Mouse (Mus musculus) limb, embryonic 10.5 days (tissue): Measurements from ENCODE around the gene Tnks2. TPM values are rescaled to one million over a fixed set of nuclear protein-coding genes. Genes with fewer than 3 reads are reported as not detected.
"Not testable (repeated sequence)": the region's sequence is repeated elsewhere in the genome, so short reads cannot be mapped to it uniquely, and the experiment has no call there.

Source experiments
- DNase-seq: peaks from one replicate; pipeline ENCODE4 v3.0.0-alpha.2; 2017; ENCODE audit warnings: low spot score
- H3K27ac ChIP-seq: fragments of 300-500 bp; sonication (generic); 2 replicates; pipeline ENCODE4 v1.5.1; 2016; ENCODE audit warnings: mild to moderate bottlenecking
- H3K27me3 ChIP-seq: fragments of 300-500 bp; sonication (generic); 2 replicates; pipeline ENCODE4 v1.6.1; 2016; ENCODE audit warnings: low read depth, mild to moderate bottlenecking; ENCODE audit not compliant: poor library complexity, severe bottlenecking
- H3K36me3 ChIP-seq: fragments of 300-500 bp; sonication (generic); 2 replicates; pipeline ENCODE4 v1.6.1; 2016; ENCODE audit warnings: mild to moderate bottlenecking, moderate library complexity
- H3K4me1 ChIP-seq: fragments of 300-500 bp; sonication (generic); 2 replicates; pipeline ENCODE4 v1.6.1; 2016
- H3K4me3 ChIP-seq: fragments of 300-500 bp; sonication (generic); 2 replicates; pipeline ENCODE4 v1.5.1; 2016; ENCODE audit warnings: mild to moderate bottlenecking, moderate library complexity
- H3K9me3 ChIP-seq: fragments of 300-500 bp; sonication (generic); replicated peaks from 2 replicates; pipeline ENCODE4 v1.6.1; 2016; ENCODE audit warnings: mild to moderate bottlenecking
- WGBS: fragments of 180-500 bp; shearing (Covaris S2); methylation state at CpG from one replicate; pipeline ENCODE4 v1.1.7; 2016; 5-methylcytosine and 5-hydroxymethylcytosine counted together
- polyA plus RNA-seq: library from polyadenylated mRNA; unstranded; fragments of >200 nt; fragmentation: Nextera tagmentation; extraction: Ambion mirVana; gene quantifications from 2 replicates; pipeline ENCODE4 v1.2.1, GENCODE M21; 2016

Tnks2 gene
- polyA plus RNA-seq, 1 experiment from 2014 or later, result 71.8 TPM

GRCm38 (mm10) chr19:36834532-36835431 lies 750 bp downstream of the Tnks2 start:
- Histone ChIP-seq H3K9me3 (no peaks in the 10 kb centered on the region), H3K27ac (peak overlapping the region; percentile 99), H3K27me3 (no peaks in the 10 kb centered on the region), H3K36me3 (peaks cover 21% of the 10 kb centered on the region), H3K4me1 (peaks cover 19% of the 10 kb centered on the region), H3K4me3 (peak overlapping the region; percentile 96)
- WGBS, result under 1% methylated on average over 61 of the region's 62 CpGs
- DNase-seq, result peak; percentile 76

DNA sequence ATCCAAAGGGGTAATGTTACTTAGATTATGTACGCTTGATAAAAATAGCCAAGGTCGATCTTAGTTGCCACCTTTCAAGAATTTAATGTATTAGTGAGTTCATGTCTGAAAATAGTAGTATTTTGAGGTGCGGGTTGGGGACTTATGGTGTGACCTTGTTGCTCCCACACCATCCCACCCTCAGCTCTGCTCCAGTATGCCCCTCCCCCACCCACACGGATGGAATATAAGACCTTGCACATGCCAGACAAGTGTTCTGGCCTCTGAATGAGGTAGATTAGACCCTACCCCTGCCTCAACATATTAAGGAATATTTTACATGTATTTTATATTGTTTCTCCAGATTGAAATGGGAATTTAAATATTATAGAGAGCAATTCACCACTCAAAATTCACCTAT lies 2.0 kb downstream of the Tnks2 start:
- Histone ChIP-seq H3K4me3 (peak overlapping the region; percentile 96), H3K27me3 (no peaks in the 10 kb centered on the region), H3K36me3 (peaks cover 34% of the 10 kb centered on the region), H3K9me3 (no peaks in the 10 kb centered on the region), H3K27ac (no peak overlapping the region), H3K4me1 (peaks cover 19% of the 10 kb centered on the region)
- WGBS, result 64% methylated on average over 4 of the region's 4 CpGs
- DNase-seq, result no peak

DNA sequence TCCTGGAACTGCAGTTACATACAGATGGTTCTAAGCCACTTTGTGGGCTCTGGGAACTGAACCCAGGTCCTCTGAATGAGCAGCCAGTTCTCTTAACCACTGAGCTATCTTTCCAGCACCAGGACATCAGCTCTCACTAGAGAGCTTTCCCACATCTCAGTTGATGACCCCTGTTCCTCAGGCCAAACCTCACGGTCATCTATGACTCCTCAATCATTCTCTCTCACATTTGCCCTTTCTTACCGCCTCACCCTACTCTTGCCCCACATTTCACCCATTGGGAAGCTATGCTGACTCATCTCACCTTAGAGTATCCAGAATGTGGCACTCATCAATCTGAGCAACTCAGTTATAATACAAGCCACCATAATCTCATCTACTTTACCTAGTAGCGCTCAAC lies 6.3 kb downstream of the Tnks2 start:
- DNase-seq, result no peak
- 92% methylated on average over 3 of the region's 3 CpGs for WGBS
- H3K4me1 ChIP-seq, result peaks cover 10% of the 10 kb centered on the region
- H3K36me3 ChIP-seq, result peaks cover 66% of the 10 kb centered on the region
- H3K4me3 ChIP-seq, result no peak overlapping the region
- H3K27ac ChIP-seq, result no peak overlapping the region
- H3K9me3 ChIP-seq, result no peaks in the 10 kb centered on the region
- H3K27me3 ChIP-seq, result no peaks in the 10 kb centered on the region

- Histone ChIP-seq H3K4me3 (no peak overlapping the region), H3K36me3 (peaks cover 90% of the 10 kb centered on the region), H3K27me3 (no peaks in the 10 kb centered on the region), H3K27ac (no peak overlapping the region), H3K9me3 (no peaks in the 10 kb centered on the region), H3K4me1 (no peaks in the 10 kb centered on the region)
- 94% methylated on average over 11 of the region's 11 CpGs for WGBS
- no peak for DNase-seq
These were observed 9.8 kb downstream of the Tnks2 start for GRCm38 (mm10) chr19:36843866-36844265.

GRCm38 (mm10) chr19:36845924-36846323 lies 11.9 kb downstream of the Tnks2 start:
- 94% methylated on average over 5 of the region's 5 CpGs for WGBS
- DNase-seq, result no peak
- Histone ChIP-seq H3K36me3 (peaks cover 88% of the 10 kb centered on the region), H3K27me3 (no peaks in the 10 kb centered on the region), H3K4me1 (no peaks in the 10 kb centered on the region), H3K9me3 (no peaks in the 10 kb centered on the region), H3K27ac (no peak overlapping the region), H3K4me3 (no peak overlapping the region)

- Histone ChIP-seq H3K27ac (no peak overlapping the region), H3K4me1 (no peaks in the 10 kb centered on the region), H3K4me3 (no peak overlapping the region), H3K27me3 (no peaks in the 10 kb centered on the region), H3K36me3 (peaks cover 96% of the 10 kb centered on the region), H3K9me3 (no peaks in the 10 kb centered on the region)
- WGBS, result 89% methylated on average over 2 of the region's 2 CpGs
- no peak for DNase-seq
These were observed 19.8 kb downstream of the Tnks2 start for GRCm38 (mm10) chr19:36853831-36854230.

DNA sequence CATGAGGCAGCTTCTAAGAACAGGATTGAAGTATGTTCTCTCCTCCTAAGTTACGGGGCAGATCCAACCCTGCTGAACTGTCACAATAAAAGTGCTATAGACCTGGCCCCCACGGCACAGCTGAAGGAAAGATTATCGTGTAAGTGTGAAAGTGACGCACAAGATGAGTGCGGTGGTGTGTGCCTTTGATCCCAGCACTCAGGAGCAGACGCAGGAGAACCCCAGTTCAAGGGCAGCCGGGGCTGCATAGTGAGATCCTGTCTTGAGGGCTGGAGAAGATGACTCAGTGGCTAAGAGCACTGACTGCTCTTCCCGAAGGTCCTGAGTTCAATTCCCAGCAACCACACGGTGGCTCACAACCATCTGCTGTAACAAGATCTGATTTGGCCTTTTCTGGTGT lies 23.8 kb downstream of the Tnks2 start:
- Histone ChIP-seq H3K4me1 (no peaks in the 10 kb centered on the region), H3K27ac (no peak overlapping the region), H3K4me3 (no peak overlapping the region), H3K9me3 (no peaks in the 10 kb centered on the region), H3K27me3 (no peaks in the 10 kb centered on the region), H3K36me3 (peaks cover 98% of the 10 kb centered on the region)
- no peak for DNase-seq
- 86% methylated on average over 9 of the region's 9 CpGs for WGBS

DNA sequence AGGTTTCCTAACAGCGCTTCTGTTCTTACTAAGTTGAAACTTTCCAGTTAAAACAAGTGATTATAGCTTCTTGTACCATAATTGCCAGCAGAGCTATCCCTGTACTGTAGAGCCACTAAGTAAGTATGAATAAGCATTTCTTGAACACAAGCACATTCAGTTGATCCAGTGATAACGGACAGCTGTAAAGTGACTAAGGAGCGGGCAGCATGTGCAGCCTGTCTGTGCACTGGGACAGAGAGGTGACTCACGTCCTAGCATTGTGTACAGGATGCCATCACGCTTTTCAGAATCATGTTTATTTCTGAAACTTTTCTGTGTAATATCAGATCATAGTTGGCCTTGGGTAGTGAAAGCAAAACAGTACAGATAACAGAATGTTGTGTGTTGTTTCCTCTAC lies 26.4 kb downstream of the Tnks2 start:
- no peak overlapping the region for H3K27ac ChIP-seq
- 95% methylated on average over 5 of the region's 5 CpGs for WGBS
- H3K36me3 ChIP-seq, result peaks cover 96% of the 10 kb centered on the region
- H3K9me3 ChIP-seq, result no peaks in the 10 kb centered on the region
- DNase-seq, result no peak
- H3K4me1 ChIP-seq, result no peaks in the 10 kb centered on the region
- H3K4me3 ChIP-seq, result no peak overlapping the region
- no peaks in the 10 kb centered on the region for H3K27me3 ChIP-seq

DNA sequence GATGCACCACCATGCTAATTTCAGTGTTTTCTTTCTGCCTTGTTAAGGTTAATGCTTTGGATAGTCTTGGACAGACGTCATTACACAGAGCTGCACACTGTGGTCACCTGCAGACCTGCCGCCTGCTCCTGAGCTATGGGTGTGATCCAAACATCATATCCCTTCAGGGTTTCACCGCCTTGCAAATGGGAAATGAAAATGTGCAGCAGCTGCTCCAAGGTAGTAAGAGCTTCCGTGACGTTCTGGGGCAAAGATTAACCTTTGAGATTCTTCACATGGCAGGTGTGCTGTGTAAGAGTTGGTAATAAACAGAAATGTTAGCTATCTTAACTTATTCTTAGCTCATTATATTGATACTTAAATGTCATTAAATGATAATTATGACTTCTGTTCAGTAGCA lies 31.9 kb downstream of the Tnks2 start:
- Histone ChIP-seq H3K9me3 (no peaks in the 10 kb centered on the region), H3K27ac (no peak overlapping the region), H3K36me3 (peaks cover 96% of the 10 kb centered on the region), H3K4me1 (no peaks in the 10 kb centered on the region), H3K4me3 (no peak overlapping the region), H3K27me3 (no peaks in the 10 kb centered on the region)
- 93% methylated on average over 5 of the region's 5 CpGs for WGBS
- DNase-seq, result no peak

DNA sequence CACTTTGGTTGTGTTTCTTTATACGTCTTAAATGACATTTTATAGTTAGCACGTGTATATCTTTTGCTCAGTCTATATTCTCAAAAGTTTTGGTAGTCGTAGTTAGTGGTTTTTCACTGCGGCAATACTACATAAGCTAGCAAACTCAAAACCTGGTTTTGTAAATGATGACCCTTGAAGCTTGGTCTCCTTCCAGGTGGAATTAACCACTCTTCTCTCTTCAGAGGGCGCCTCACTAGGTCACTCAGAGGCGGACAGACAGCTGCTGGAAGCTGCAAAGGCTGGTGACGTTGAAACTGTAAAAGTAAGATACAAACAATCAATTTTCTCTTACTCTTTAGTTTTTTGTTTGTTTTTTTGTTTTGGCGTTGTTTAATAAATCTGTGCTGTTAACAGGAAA lies 33.4 kb downstream of the Tnks2 start:
- WGBS, result 96% methylated on average over 8 of the region's 8 CpGs
- peaks cover 94% of the 10 kb centered on the region for H3K36me3 ChIP-seq

DNA sequence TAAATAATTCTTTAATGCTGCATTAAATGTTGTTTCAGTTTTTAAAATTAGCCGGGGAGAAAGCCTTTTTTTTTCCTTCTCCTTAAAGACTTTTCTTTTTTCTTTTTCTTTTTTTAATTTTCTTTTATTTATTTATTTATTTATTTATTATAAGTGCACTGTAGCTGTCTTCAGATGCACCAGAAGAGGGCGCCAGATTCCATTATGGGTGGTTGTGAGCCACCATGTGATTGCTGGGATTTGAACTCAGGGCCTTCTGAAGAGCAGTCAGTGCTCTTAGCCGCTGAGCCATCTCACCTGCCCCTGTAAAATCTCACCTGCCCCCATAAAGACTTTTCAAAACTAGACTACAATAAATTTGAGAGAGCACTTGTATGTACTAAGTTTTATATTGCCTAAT lies 34.6 kb downstream of the Tnks2 start:
- DNase-seq, H3K27me3 ChIP-seq, H3K4me3 ChIP-seq, H3K4me1 ChIP-seq, H3K9me3 ChIP-seq, H3K27ac ChIP-seq: not testable (repeated sequence)
- H3K36me3 ChIP-seq, result peaks cover 94% of the 10 kb centered on the region
- 85% methylated on average over 3 of the region's 3 CpGs for WGBS

More for the DNA sequence above, 33.4 kb downstream of the Tnks2 start:
- Histone ChIP-seq H3K9me3 (no peaks in the 10 kb centered on the region), H3K27me3 (no peaks in the 10 kb centered on the region), H3K4me3 (no peak overlapping the region), H3K4me1 (no peaks in the 10 kb centered on the region), H3K27ac (no peak overlapping the region)
- no peak for DNase-seq

- Histone ChIP-seq H3K9me3 (no peaks in the 10 kb centered on the region), H3K27me3 (no peaks in the 10 kb centered on the region), H3K27ac (no peak overlapping the region), H3K36me3 (peaks cover 99% of the 10 kb centered on the region), H3K4me3 (no peak overlapping the region), H3K4me1 (no peaks in the 10 kb centered on the region)
- 87% methylated on average over 2 of the region's 2 CpGs for WGBS
- no peak for DNase-seq
These were observed 40.6 kb downstream of the Tnks2 start for GRCm38 (mm10) chr19:36874651-36875050.

- no peaks in the 10 kb centered on the region for H3K9me3 ChIP-seq
- H3K4me1 ChIP-seq, result no peaks in the 10 kb centered on the region
- peaks cover 100% of the 10 kb centered on the region for H3K36me3 ChIP-seq
- no peak for DNase-seq
- H3K4me3 ChIP-seq, result no peak overlapping the region
- H3K27ac ChIP-seq, result no peak overlapping the region
- H3K27me3 ChIP-seq, result no peaks in the 10 kb centered on the region
These were observed 43.3 kb downstream of the Tnks2 start for GRCm38 (mm10) chr19:36877329-36877728.
